9 mouse cellular contexts compared by ENCODE assay signal in genomic region chr6:88203791-88204405, GRCm38 (mm10). TPM values are rescaled to one million over a fixed set of nuclear protein-coding genes. Genes with fewer than 3 reads are reported as not detected.
DNase-seq lines count a peak whose midpoint lies in the region; ATAC-seq and TF ChIP-seq lines count a peak whose summit lies in the region.
"Had no signal": no experiment of that assay in that cellular context is flagged by ENCODE, and none has a peak within 500 bp of the region (broad histone marks: within the 10 kb centered on the region; RNA-seq: fewer than 3 reads in every experiment).

No protein-coding gene starts in this region.

- peak; percentile 51 for DNase-seq in hindbrain, embryonic 11.5 days (ENCODE audit: low spot score)
- no peak for DNase-seq in hindbrain, postnatal 0 days (ENCODE audit: low spot score)
- DNase-seq in retina, embryonic 14.5 days (ENCODE audit: low spot score) = peak; percentile 27
- DNase-seq in retina, postnatal 1 day = no peak
- DNase-seq in ovary, postnatal 10 days (ENCODE audit: low spot score) = no peak
- no peak for DNase-seq in cerebellum, adult 9-11 months

- ATAC-seq in hindbrain, embryonic 11.5 days (ENCODE audit: low FRiP score) = no peak
- ATAC-seq in hindbrain, postnatal 0 days = no peak
- ATAC-seq in hindbrain, embryonic 13.5 days (ENCODE audit: low FRiP score) = no peak

- no peaks in the 10 kb centered on the region for H3K36me3 ChIP-seq in hindbrain, embryonic 11.5 days (ENCODE audit: control insufficient read depth, insufficient read depth, low read length)
- no peaks in the 10 kb centered on the region for H3K36me3 ChIP-seq in hindbrain, postnatal 0 days (ENCODE audit: insufficient read depth, low read length)
- H3K36me3 ChIP-seq in hindbrain, embryonic 13.5 days = no peaks in the 10 kb centered on the region

- no peak for TF ChIP-seq CTCF in hindbrain, postnatal 0 days (IDR thresholded peaks at IDR 0.05; ENCODE audit: low read depth)

- peaks cover 80% of the 10 kb centered on the region for H3K27me3 ChIP-seq in hindbrain, embryonic 11.5 days (ENCODE audit: control insufficient read depth, insufficient read depth, low read length)
- peaks cover 81% of the 10 kb centered on the region for H3K27me3 ChIP-seq in hindbrain, postnatal 0 days (ENCODE audit: insufficient read depth, low read length)
- H3K27me3 ChIP-seq in hindbrain, embryonic 13.5 days = peaks cover 99% of the 10 kb centered on the region

- H3K4me3 ChIP-seq in hindbrain, embryonic 11.5 days (ENCODE audit: low read depth, low read length) = no peak overlapping the region
- no peak overlapping the region for H3K4me3 ChIP-seq in hindbrain, postnatal 0 days (ENCODE audit: low read length)
- peak overlapping the region; percentile 11 for H3K4me3 ChIP-seq in hindbrain, embryonic 13.5 days

- no peaks in the 10 kb centered on the region for H3K9me3 ChIP-seq in hindbrain, embryonic 11.5 days (ENCODE audit: control insufficient read depth, low read length)
- H3K9me3 ChIP-seq in hindbrain, postnatal 0 days (ENCODE audit: low read length) = no peaks in the 10 kb centered on the region
- H3K9me3 ChIP-seq in hindbrain, embryonic 13.5 days = no peaks in the 10 kb centered on the region

- H3K9ac ChIP-seq in hindbrain, embryonic 11.5 days (ENCODE audit: low read depth, low read length) = no peak overlapping the region
- no peak overlapping the region for H3K9ac ChIP-seq in hindbrain, postnatal 0 days (replicated peaks; ENCODE audit: low read length)
- no peak overlapping the region; the same call in 1 of the 2 replicates for H3K9ac ChIP-seq in hindbrain, embryonic 13.5 days

- no peak overlapping the region for H3K4me2 ChIP-seq in hindbrain, embryonic 11.5 days (replicated peaks; ENCODE audit: low read depth, low read length)
- H3K4me2 ChIP-seq in hindbrain, postnatal 0 days (ENCODE audit: low read depth, low read length) = no peak overlapping the region
- peak overlapping the region; percentile 54; the same call in 1 of the 2 replicates for H3K4me2 ChIP-seq in hindbrain, embryonic 13.5 days

- 2% methylated on average over 10 of the region's 10 CpGs for WGBS in hindbrain, embryonic 11.5 days
- WGBS in hindbrain, postnatal 0 days = 6% methylated on average over 10 of the region's 10 CpGs
- 2% methylated on average over 10 of the region's 10 CpGs for WGBS in hindbrain, embryonic 13.5 days

- no peak overlapping the region for H3K27ac ChIP-seq in hindbrain, embryonic 11.5 days (ENCODE audit: low read depth, low read length)
- H3K27ac ChIP-seq in hindbrain, postnatal 0 days = no peak overlapping the region
- no peak overlapping the region for H3K27ac ChIP-seq in hindbrain, embryonic 13.5 days

- 0 out of 2 replicates have a peak, but pooled peaks cover 3% of the 10 kb centered on the region for H3K4me1 ChIP-seq in hindbrain, embryonic 11.5 days (replicated peaks; ENCODE audit: control insufficient read depth, insufficient read depth, low read length)
- H3K4me1 ChIP-seq in hindbrain, postnatal 0 days (ENCODE audit: insufficient read depth, low read length) = no peaks in the 10 kb centered on the region
- peaks cover 21% of the 10 kb centered on the region for H3K4me1 ChIP-seq in hindbrain, embryonic 13.5 days (replicated peaks)

RNA-seq across cellular contexts. Expression of gene Gata2, which starts 10.2 kb away (rescaled TPM):
- 18.2 and 26.3 TPM in 2 replicates for polyA plus RNA-seq in hindbrain, embryonic 11.5 days (2014; fragmentation: Nextera tagmentation; extraction: Ambion mirVana)
- 6.1 and 7.5 TPM in 2 replicates for total RNA-seq in hindbrain, postnatal 0 days (2014; rRNA removed)
- polyA plus RNA-seq in hindbrain, postnatal 0 days (2015; fragmentation: Nextera tagmentation; extraction: Ambion mirVana) = 17.9 and 19.7 TPM in 2 replicates
- polyA plus RNA-seq in hindbrain, embryonic 13.5 days (2015; fragmentation: Nextera tagmentation; extraction: Ambion mirVana) = 20.6 and 27.0 TPM in 2 replicates

RNA-seq across cellular contexts. Expression of gene Dnajb8, which starts 18.2 kb away (rescaled TPM):
- polyA plus RNA-seq in hindbrain, embryonic 11.5 days (2014; fragmentation: Nextera tagmentation; extraction: Ambion mirVana) = not detected in 2 replicates
- not detected in 2 replicates for total RNA-seq in hindbrain, postnatal 0 days (2014; rRNA removed)
- not detected in 2 replicates for polyA plus RNA-seq in hindbrain, postnatal 0 days (2015; fragmentation: Nextera tagmentation; extraction: Ambion mirVana)
- not detected in 2 replicates for polyA plus RNA-seq in hindbrain, embryonic 13.5 days (2015; fragmentation: Nextera tagmentation; extraction: Ambion mirVana)
- total RNA-seq: gastrocnemius, adult 8-10 months had no signal
- polyA plus RNA-seq: neural tube, embryonic 11.5 days had no signal

Comparison
In these comparisons a context has a peak if more than half of its experiments do, and no peak if none do; other contexts are left out.
1. DNase-seq: peak in hindbrain, embryonic 11.5 days (single experiment) and retina, embryonic 14.5 days (single experiment); none in hindbrain, postnatal 0 days (single experiment), retina, postnatal 1 day (single experiment), ovary, postnatal 10 days (single experiment) and cerebellum, adult 9-11 months (single experiment).